In the genomic region with DNA sequence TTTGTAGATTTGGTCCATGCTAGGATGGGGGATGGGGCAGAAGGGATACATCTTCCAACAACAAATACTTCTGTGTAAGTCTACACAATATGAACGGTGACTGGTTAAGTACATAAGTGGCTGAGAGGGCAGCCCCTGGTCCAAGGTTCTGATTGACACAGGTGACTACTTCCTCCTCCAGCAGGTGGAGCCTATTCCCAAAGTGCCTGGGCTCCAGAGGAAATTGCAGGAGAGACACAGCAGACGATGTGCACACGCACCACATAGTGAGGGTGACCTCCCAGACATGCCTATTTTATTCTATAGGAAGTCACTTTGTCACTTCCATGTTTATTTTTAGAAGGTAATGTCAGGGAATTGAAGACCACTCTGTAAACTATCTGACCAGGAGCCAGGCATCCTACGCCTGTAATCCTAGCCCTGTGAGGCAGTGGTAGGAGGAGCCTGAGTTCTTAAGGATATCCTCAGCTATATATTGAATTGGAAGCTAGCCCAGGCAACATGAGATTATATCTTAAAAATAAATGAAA, we compare ENCODE assay signal across 24 mouse cellular contexts. TPM values are rescaled to one million over a fixed set of nuclear protein-coding genes. Genes with fewer than 3 reads are reported as not detected.
A peak's percentile ranks its signal among the peaks of the same experiment; 100 is the strongest.
DNase-seq lines count a peak whose midpoint lies in the region; ATAC-seq and TF ChIP-seq lines count a peak whose summit lies in the region.
"Had no signal": no experiment of that assay in that cellular context is flagged by ENCODE, and none has a peak within 500 bp of the region (broad histone marks: within the 10 kb centered on the region; RNA-seq: fewer than 3 reads in every experiment).

No protein-coding gene starts in this region.

- ATAC-seq in hindbrain, postnatal 0 days, result no peak
- no peak for ATAC-seq in liver, embryonic 14.5 days (ENCODE audit: insufficient read depth)
- no peak for ATAC-seq in liver, embryonic 11.5 days (replicated peaks; ENCODE audit: low FRiP score)
- no peak for ATAC-seq in megakaryocyte-erythroid progenitor cell, adult 5-6 weeks (replicated peaks; ENCODE audit: low FRiP score, low TSS enrichment, poor library complexity, severe bottlenecking)
- ATAC-seq: forebrain, embryonic 16.5 days; intestine, embryonic 15.5 days had no signal

- no peak for TF ChIP-seq EP300 in liver, embryonic 14.5 days (IDR thresholded peaks at IDR 0.05; ENCODE audit: low read depth)

- no peaks in the 10 kb centered on the region for H3K36me3 ChIP-seq in hindbrain, postnatal 0 days (ENCODE audit: insufficient read depth, low read length)
- no peaks in the 10 kb centered on the region for H3K36me3 ChIP-seq in hindbrain, embryonic 10.5 days
- H3K36me3 ChIP-seq in liver, embryonic 14.5 days (replicated peaks; ENCODE audit: control insufficient read depth, insufficient read depth, low read depth), result no peaks in the 10 kb centered on the region
- no peaks in the 10 kb centered on the region for H3K36me3 ChIP-seq in liver, embryonic 11.5 days (ENCODE audit: control insufficient read depth, insufficient read depth, low read length)
- no peaks in the 10 kb centered on the region for H3K36me3 ChIP-seq in macrophage (ENCODE audit: inconsistent target)
- H3K36me3 ChIP-seq: embryonic facial prominence, embryonic 15.5 days; hindbrain, embryonic 15.5 days; intestine, embryonic 15.5 days; kidney, embryonic 15.5 days; limb, embryonic 12.5 days; liver, embryonic 13.5 days; neural tube, embryonic 12.5 days; stomach, embryonic 15.5 days had no signal

- no peaks in the 10 kb centered on the region for H3K27me3 ChIP-seq in hindbrain, postnatal 0 days (ENCODE audit: insufficient read depth, low read length)
- H3K27me3 ChIP-seq in hindbrain, embryonic 10.5 days (ENCODE audit: insufficient read depth, poor library complexity, severe bottlenecking), result peaks cover 25% of the 10 kb centered on the region
- peaks cover 3% of the 10 kb centered on the region; the same call in 1 of the 2 replicates for H3K27me3 ChIP-seq in liver, embryonic 14.5 days (ENCODE audit: control insufficient read depth, insufficient read depth, low read length)
- peaks cover 24% of the 10 kb centered on the region for H3K27me3 ChIP-seq in liver, embryonic 11.5 days (replicated peaks; ENCODE audit: control insufficient read depth, insufficient read depth, low read length)
- H3K27me3 ChIP-seq: hindbrain, embryonic 15.5 days; stomach, embryonic 15.5 days had no signal

- peaks cover 9% of the 10 kb centered on the region; the same call in 1 of the 2 replicates for H3K4me1 ChIP-seq in hindbrain, postnatal 0 days (ENCODE audit: insufficient read depth, low read length)
- peaks cover 26% of the 10 kb centered on the region for H3K4me1 ChIP-seq in hindbrain, embryonic 10.5 days (replicated peaks)
- H3K4me1 ChIP-seq in liver, embryonic 14.5 days (replicated peaks; ENCODE audit: control insufficient read depth in 2 of 2, insufficient read depth in 2 of 2, low read length in 1 of 2), result 0 out of 4 replicates have a peak, but pooled peaks cover 0 to under 1% of the 10 kb centered on the region in 2 experiments
- peaks cover 3% of the 10 kb centered on the region; the same call in 1 of the 2 replicates for H3K4me1 ChIP-seq in liver, embryonic 11.5 days (replicated peaks; ENCODE audit: control insufficient read depth, insufficient read depth, low read length)
- H3K4me1 ChIP-seq: kidney, embryonic 15.5 days; liver, embryonic 13.5 days had no signal

- no peak for DNase-seq in hindbrain, postnatal 0 days (ENCODE audit: low spot score)
- no peak for DNase-seq in hindbrain, embryonic 10.5 days (ENCODE audit: low spot score)
- DNase-seq in liver, embryonic 14.5 days (ENCODE audit: low read depth in 3 of 3, low spot score in 3 of 3), result no peak
- no peak for DNase-seq in liver, embryonic 11.5 days (ENCODE audit: low spot score)
- DNase-seq in ES-CJ7 (ENCODE audit: low read depth, low spot score), result peak; percentile 38
- no peak for DNase-seq in urinary bladder, postnatal 4 days (ENCODE audit: low spot score in 2 of 2)
- DNase-seq: adrenal gland, adult 8-10 months; cerebellum, adult 8-10 months; heart, postnatal 4 days; liver, embryonic 13.5 days; midbrain, embryonic 14.5 days; thymus, adult 18-20 months; thymus, postnatal 36 days had no signal

- no peaks in the 10 kb centered on the region for H3K9me3 ChIP-seq in hindbrain, postnatal 0 days (ENCODE audit: low read length)
- H3K9me3 ChIP-seq in hindbrain, embryonic 10.5 days, result no peaks in the 10 kb centered on the region
- H3K9me3 ChIP-seq in liver, embryonic 14.5 days (ENCODE audit: control insufficient read depth, low read length), result no peaks in the 10 kb centered on the region
- no peaks in the 10 kb centered on the region for H3K9me3 ChIP-seq in liver, embryonic 11.5 days (ENCODE audit: control insufficient read depth, low read length)
- H3K9me3 ChIP-seq: embryonic facial prominence, embryonic 15.5 days; hindbrain, embryonic 15.5 days; intestine, embryonic 15.5 days; kidney, embryonic 15.5 days; limb, embryonic 12.5 days; liver, embryonic 13.5 days; neural tube, embryonic 12.5 days; stomach, embryonic 15.5 days had no signal

- no peaks in the 10 kb centered on the region for H3K79me2 ChIP-seq in macrophage (ENCODE audit: inconsistent target)

- WGBS in hindbrain, postnatal 0 days, result 55% methylated on average over 4 of the region's 4 CpGs
- 67% methylated on average over 4 of the region's 4 CpGs for WGBS in hindbrain, embryonic 10.5 days
- WGBS in liver, embryonic 14.5 days (ENCODE audit: insufficient replicate concordance), result 28% methylated on average over 4 of the region's 4 CpGs
- 45% methylated on average over 4 of the region's 4 CpGs for WGBS in liver, embryonic 11.5 days
- 88% methylated on average over 4 of the region's 4 CpGs for WGBS in macrophage (ENCODE audit: missing documents)

- no peak overlapping the region for H3K4me2 ChIP-seq in hindbrain, postnatal 0 days (ENCODE audit: low read depth, low read length)
- H3K4me2 ChIP-seq in liver, embryonic 14.5 days (ENCODE audit: low read depth), result no peak overlapping the region
- no peak overlapping the region for H3K4me2 ChIP-seq in liver, embryonic 11.5 days
- H3K4me2 ChIP-seq: embryonic facial prominence, embryonic 15.5 days; hindbrain, embryonic 15.5 days; intestine, embryonic 15.5 days; kidney, embryonic 15.5 days; limb, embryonic 12.5 days; liver, embryonic 13.5 days; neural tube, embryonic 12.5 days; stomach, embryonic 15.5 days had no signal

- H3K9ac ChIP-seq in hindbrain, postnatal 0 days (replicated peaks; ENCODE audit: low read length), result no peak overlapping the region
- H3K9ac ChIP-seq in liver, embryonic 14.5 days (replicated peaks), result no peak overlapping the region
- no peak overlapping the region for H3K9ac ChIP-seq in liver, embryonic 11.5 days (ENCODE audit: low read depth, low read length)
- H3K9ac ChIP-seq: embryonic facial prominence, embryonic 15.5 days; hindbrain, embryonic 15.5 days; intestine, embryonic 15.5 days; kidney, embryonic 15.5 days; limb, embryonic 12.5 days; liver, embryonic 13.5 days; neural tube, embryonic 12.5 days; stomach, embryonic 15.5 days had no signal

- 0 out of 2 replicates have a peak, but pooled peaks have one; percentile 15 for TF ChIP-seq CTCF in hindbrain, postnatal 0 days (IDR thresholded peaks at IDR 0.05; ENCODE audit: low read depth)
- peak; percentile 20; the same call in 1 of the 2 replicates for TF ChIP-seq CTCF in liver, embryonic 14.5 days (IDR thresholded peaks at IDR 0.05; ENCODE audit: low read depth)

- H3K4me3 ChIP-seq in hindbrain, postnatal 0 days (ENCODE audit: low read length), result no peak overlapping the region
- no peak overlapping the region for H3K4me3 ChIP-seq in hindbrain, embryonic 10.5 days
- H3K4me3 ChIP-seq in liver, embryonic 14.5 days (ENCODE audit: insufficient read depth in 1 of 2, low read depth in 2 of 2, low read length in 2 of 2), result no peak overlapping the region
- H3K4me3 ChIP-seq in liver, embryonic 11.5 days (ENCODE audit: low read depth, low read length), result no peak overlapping the region
- H3K4me3 ChIP-seq in macrophage (ENCODE audit: inconsistent target), result no peak overlapping the region
- H3K4me3 ChIP-seq: embryonic facial prominence, embryonic 15.5 days; hindbrain, embryonic 15.5 days; intestine, embryonic 15.5 days; kidney, embryonic 15.5 days; limb, embryonic 12.5 days; liver, embryonic 13.5 days; neural tube, embryonic 12.5 days; stomach, embryonic 15.5 days had no signal

- no peak overlapping the region for H3K27ac ChIP-seq in hindbrain, postnatal 0 days
- H3K27ac ChIP-seq in hindbrain, embryonic 10.5 days, result no peak overlapping the region
- H3K27ac ChIP-seq in liver, embryonic 14.5 days, result no peak overlapping the region
- H3K27ac ChIP-seq in liver, embryonic 11.5 days (ENCODE audit: low read depth, low read length), result no peak overlapping the region
- peak overlapping the region; percentile 99 for H3K27ac ChIP-seq in macrophage
- H3K27ac ChIP-seq: embryonic facial prominence, embryonic 15.5 days; hindbrain, embryonic 15.5 days; intestine, embryonic 15.5 days; kidney, embryonic 15.5 days; limb, embryonic 12.5 days; liver, embryonic 13.5 days; neural tube, embryonic 12.5 days; stomach, embryonic 15.5 days had no signal

RNA-seq across cellular contexts. Expression of a gene that starts 13.7 kb away (rescaled TPM):
- total RNA-seq in hindbrain, postnatal 0 days (2014; rRNA removed), result 21.2 and 139 TPM in 2 replicates
- polyA plus RNA-seq in hindbrain, postnatal 0 days (2015; fragmentation: Nextera tagmentation; extraction: Ambion mirVana), result 13.9 and 15.1 TPM in 2 replicates
- 0.48 and 1.3 TPM in 2 replicates for polyA plus RNA-seq in hindbrain, embryonic 10.5 days (2016; fragmentation: Nextera tagmentation; extraction: Ambion mirVana)
- 1.9 and 2.2 TPM in 2 replicates for polyA plus RNA-seq in liver, embryonic 14.5 days (2012; rRNA removed)
- polyA plus RNA-seq in liver, embryonic 14.5 days (2014; fragmentation: Nextera tagmentation; extraction: Ambion mirVana), result 0.21 and 0.83 TPM in 2 replicates
- polyA plus RNA-seq in liver, embryonic 11.5 days (2014; fragmentation: Nextera tagmentation; extraction: Ambion mirVana), result 2.5 and 6.7 TPM in 2 replicates
- total RNA-seq in macrophage (2018; cell fraction: chromatin; rRNA removed), result under 1 TPM in 2 of 26 experiments, not detected in 24; 0.47 to 0.71 TPM
- under 1 TPM in 2 of 26 experiments, not detected in 24; 0.05 to 0.13 TPM for total RNA-seq in macrophage (2018; cell fraction: cytosol; rRNA removed)
- total RNA-seq in macrophage (2018; cell fraction: nucleus; rRNA removed), result not detected
- polyA plus RNA-seq in macrophage (2018), result not detected in 3 replicates
- total RNA-seq in megakaryocyte-erythroid progenitor cell, adult 5-6 weeks (2014; fragmentation: Nextera tagmentation), result not detected in 2 replicates
- not detected in 2 replicates for total RNA-seq in megakaryocyte-erythroid progenitor cell, adult 5-6 weeks (2017)
- total RNA-seq: megakaryocyte, adult 5-6 weeks had no signal

RNA-seq across cellular contexts. Expression of a gene that starts 20.9 kb away (rescaled TPM):
- 13.4 and 14.8 TPM in 2 replicates for total RNA-seq in hindbrain, postnatal 0 days (2014; rRNA removed)
- polyA plus RNA-seq in hindbrain, postnatal 0 days (2015; fragmentation: Nextera tagmentation; extraction: Ambion mirVana), result 5.0 and 6.4 TPM in 2 replicates
- polyA plus RNA-seq in hindbrain, embryonic 10.5 days (2016; fragmentation: Nextera tagmentation; extraction: Ambion mirVana), result 7.3 and 8.4 TPM in 2 replicates
- 2.9 and 3.5 TPM in 2 replicates for polyA plus RNA-seq in liver, embryonic 14.5 days (2012; rRNA removed)
- polyA plus RNA-seq in liver, embryonic 14.5 days (2014; fragmentation: Nextera tagmentation; extraction: Ambion mirVana), result 2.4 and 2.7 TPM in 2 replicates
- 4.6 and 5.2 TPM in 2 replicates for polyA plus RNA-seq in liver, embryonic 11.5 days (2014; fragmentation: Nextera tagmentation; extraction: Ambion mirVana)
- 10 to 100 TPM in 2 of 26 experiments, 1 to 10 TPM in 22, under 1 TPM in 2; 0.91 to 17.6 (median 4.5) TPM for total RNA-seq in macrophage (2018; cell fraction: chromatin; rRNA removed)
- 1 to 10 TPM in 23 of 26 experiments, under 1 TPM in 3; 0.30 to 4.9 (median 2.5) TPM for total RNA-seq in macrophage (2018; cell fraction: cytosol; rRNA removed)
- total RNA-seq in macrophage (2018; cell fraction: nucleus; rRNA removed), result 10 to 100 TPM in 3 of 26 experiments, 1 to 10 TPM in 20, under 1 TPM in 3; 0.69 to 16.2 (median 4.4) TPM
- 2.6 to 6.1 TPM (median 3.2 TPM) in 3 replicates for polyA plus RNA-seq in macrophage (2018)
- total RNA-seq in megakaryocyte-erythroid progenitor cell, adult 5-6 weeks (2014; fragmentation: Nextera tagmentation), result 7.9 and 11.6 TPM in 2 replicates
- total RNA-seq in megakaryocyte-erythroid progenitor cell, adult 5-6 weeks (2017), result 11.2 and 12.4 TPM in 2 replicates
